Mouse (Mus musculus) small intestine, adult 2 months (tissue): ENCODE results near the gene Eif2s2.

Experiments used
- CTCF ChIP-seq: fragments of 200-500 bp; IDR thresholded peaks from 2 replicates; pipeline ENCODE4 v1.5.1; 2012; ENCODE audit warnings: low read depth, mild to moderate bottlenecking, control low read depth, inconsistent platforms, low read length, moderate library complexity, mixed read lengths; ENCODE audit not compliant: insufficient replicate concordance, insufficient read length; ENCODE audit errors: extremely low read depth
- POLR2A ChIP-seq: fragments of 200-500 bp; IDR thresholded peaks from 2 replicates; pipeline ENCODE4 v1.6.1; 2012; ENCODE audit warnings: low read depth, mild to moderate bottlenecking, control low read depth, inconsistent platforms, low read length, moderate library complexity

GRCm38 (mm10) chr2:154893548-154893947 lies 813 bp upstream of the Eif2s2 start:
- no peak for TF ChIP-seq CTCF
- no peak for TF ChIP-seq POLR2A
